Mouse (Mus musculus): ENCODE measurements around the gene Lta. TPM values are rescaled to one million over a fixed set of nuclear protein-coding genes. Genes with fewer than 3 reads are reported as not detected.

Lta gene
- polyA plus RNA-seq, 1 experiment from 2014 or later = not detected

DNA sequence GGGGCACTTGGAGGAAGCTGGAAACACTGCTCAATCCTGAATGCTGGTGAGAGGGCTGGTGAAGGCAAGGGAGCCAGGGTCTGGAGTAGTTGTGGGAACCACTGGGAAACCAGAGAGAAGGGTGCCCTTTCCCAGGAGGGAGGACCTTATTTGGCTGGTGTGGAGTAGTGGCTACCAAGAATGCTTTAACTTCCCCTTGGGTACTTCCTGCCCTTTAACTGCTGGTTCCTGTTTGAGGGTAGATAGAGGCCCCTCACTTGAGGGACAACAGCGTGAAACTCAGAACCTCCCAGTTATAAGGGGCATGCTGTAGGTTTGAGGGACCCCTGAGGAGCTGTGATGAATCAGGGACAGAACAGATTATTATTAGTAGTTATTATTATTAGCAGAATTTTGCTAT, 16.0 kb downstream of the Lta start:
- no peak overlapping the region for H3K9ac ChIP-seq (replicated peaks)
- no peak for ATAC-seq (ENCODE audit: insufficient number of reproducible peaks, insufficient read depth, low FRiP score, low TSS enrichment, low read depth)
- no peak overlapping the region for H3K4me3 ChIP-seq (replicated peaks)
- no peaks in the 10 kb centered on the region for H3K9me3 ChIP-seq
- H3K27me3 ChIP-seq = peaks cover 8% of the 10 kb centered on the region
- no peak overlapping the region for H3K4me2 ChIP-seq
- no peaks in the 10 kb centered on the region for H3K36me3 ChIP-seq
- no peak overlapping the region for H3K27ac ChIP-seq
- WGBS = 55% methylated on average over 1 of the region's 1 CpGs
- peaks cover 12% of the 10 kb centered on the region for H3K4me1 ChIP-seq (replicated peaks)

DNA sequence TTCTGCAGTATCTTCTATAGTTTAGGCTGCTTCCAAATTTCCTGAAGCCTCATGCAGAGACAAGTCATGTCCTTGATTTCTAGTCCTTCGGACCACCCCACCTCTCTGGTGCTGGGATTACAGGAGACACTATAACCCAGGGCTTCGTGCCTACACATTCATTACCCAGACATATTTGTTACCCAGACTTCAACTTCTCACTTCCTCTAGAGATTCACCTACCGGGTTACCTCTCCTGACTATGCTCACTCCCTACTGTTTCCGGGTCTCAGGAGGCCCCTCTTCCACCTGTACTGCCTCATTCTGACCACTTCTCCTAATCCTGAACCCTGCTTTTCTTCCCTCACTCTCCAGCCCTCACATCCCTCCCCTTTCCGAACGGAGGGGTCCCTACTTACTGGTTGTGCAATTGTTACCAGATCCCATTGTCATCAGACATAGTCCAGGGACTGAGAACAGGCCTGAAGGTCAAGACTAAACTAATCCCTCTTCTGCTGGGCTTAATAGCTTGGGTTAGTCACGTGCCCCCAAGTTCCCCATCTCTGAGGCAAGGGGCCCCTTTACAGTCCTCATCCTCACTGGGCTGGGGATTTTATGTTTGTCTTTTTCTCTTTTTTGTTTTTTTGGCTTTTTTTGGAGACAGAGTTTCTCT, 17.1 kb downstream of the Lta start, which contains the start of gene Lst1:
Gene Lst1 (minus strand): TSS at position 481 of the 652 bp plus-strand sequence.
- no peak within 1 kb of the TSS for H3K4me2 ChIP-seq
- H3K27ac ChIP-seq = peak within 1 kb of the TSS; percentile 56; the same call in 1 of the 2 replicates
- H3K36me3 ChIP-seq = no peaks in the 10 kb centered on the region
- H3K4me1 ChIP-seq (replicated peaks) = 0 out of 2 replicates have a peak, but pooled peaks cover 8% of the 10 kb centered on the region
- H3K4me3 ChIP-seq (replicated peaks) = no peak within 1 kb of the TSS
- no peaks in the 10 kb centered on the region for H3K9me3 ChIP-seq
- 73% methylated on average over 7 of the region's 7 CpGs for WGBS
- no peak for ATAC-seq (ENCODE audit: insufficient number of reproducible peaks, insufficient read depth, low FRiP score, low TSS enrichment, low read depth)
- no peak within 1 kb of the TSS for H3K9ac ChIP-seq (replicated peaks)
- no peaks in the 10 kb centered on the region; the same call in 1 of the 2 replicates for H3K27me3 ChIP-seq

DNA sequence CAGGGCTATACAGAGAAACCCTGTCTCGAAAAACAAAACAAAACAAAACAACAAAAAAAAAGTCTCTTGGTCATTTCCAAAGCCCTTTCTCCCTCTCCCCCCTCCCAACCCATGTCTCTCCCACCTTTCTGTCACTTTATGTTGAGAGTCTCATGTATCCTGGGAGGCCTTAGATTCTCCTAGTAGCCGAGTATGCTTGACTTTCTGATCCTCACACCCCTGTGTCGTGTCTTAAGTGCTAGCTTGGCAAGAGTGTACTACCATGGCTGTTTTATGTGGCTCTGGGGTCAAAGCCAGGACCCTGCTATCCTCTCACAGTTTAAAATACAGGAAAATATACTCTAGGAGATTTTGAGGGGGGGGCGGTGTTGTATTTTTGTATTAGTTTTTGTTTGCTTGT, 17.8 kb downstream of the Lta start:
- no peak for ATAC-seq (ENCODE audit: insufficient number of reproducible peaks, insufficient read depth, low FRiP score, low TSS enrichment, low read depth)
- 66% methylated on average over 4 of the region's 4 CpGs for WGBS
- peak overlapping the region; percentile 56; the same call in 1 of the 2 replicates for H3K27ac ChIP-seq
- 0 out of 2 replicates have a peak, but pooled peaks cover 8% of the 10 kb centered on the region for H3K4me1 ChIP-seq (replicated peaks)
- H3K9me3 ChIP-seq = no peaks in the 10 kb centered on the region
- no peak overlapping the region for H3K4me3 ChIP-seq (replicated peaks)
- no peaks in the 10 kb centered on the region for H3K27me3 ChIP-seq
- no peaks in the 10 kb centered on the region for H3K36me3 ChIP-seq
- H3K4me2 ChIP-seq = no peak overlapping the region
- no peak overlapping the region for H3K9ac ChIP-seq (replicated peaks)

DNA sequence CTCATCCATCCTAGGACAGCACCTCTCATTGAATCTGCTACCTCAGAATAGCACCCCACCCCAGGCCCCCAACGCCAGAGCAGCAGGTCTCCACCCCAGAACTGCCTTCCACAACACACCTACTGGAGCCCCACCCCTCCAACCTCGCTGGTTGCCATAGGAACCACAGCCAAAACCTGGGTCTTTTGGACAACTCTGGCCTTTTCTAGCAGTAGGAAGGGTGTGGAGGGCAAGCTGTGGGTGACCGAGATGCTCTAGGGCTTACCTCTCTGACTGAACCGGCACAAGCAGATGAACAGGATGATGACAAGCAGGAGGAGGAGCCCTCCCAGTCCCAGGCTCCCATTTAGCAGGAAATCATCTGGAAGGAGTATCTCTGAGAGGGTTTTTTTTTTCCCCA, 18.5 kb downstream of the Lta start:
- WGBS = 4% methylated on average over 4 of the region's 4 CpGs
- Histone ChIP-seq H3K4me3 (replicated peaks) (peak overlapping the region; percentile 39), H3K36me3 (no peaks in the 10 kb centered on the region), H3K9me3 (no peaks in the 10 kb centered on the region), H3K4me1 (replicated peaks) (0 out of 2 replicates have a peak, but pooled peaks cover 8% of the 10 kb centered on the region), H3K4me2 (peak overlapping the region; percentile 55), H3K9ac (replicated peaks) (peak overlapping the region; percentile 24; the same call in 1 of the 2 replicates), H3K27ac (peak overlapping the region; percentile 87), H3K27me3 (no peaks in the 10 kb centered on the region)
- no peak for ATAC-seq (ENCODE audit: insufficient number of reproducible peaks, insufficient read depth, low FRiP score, low TSS enrichment, low read depth)

DNA sequence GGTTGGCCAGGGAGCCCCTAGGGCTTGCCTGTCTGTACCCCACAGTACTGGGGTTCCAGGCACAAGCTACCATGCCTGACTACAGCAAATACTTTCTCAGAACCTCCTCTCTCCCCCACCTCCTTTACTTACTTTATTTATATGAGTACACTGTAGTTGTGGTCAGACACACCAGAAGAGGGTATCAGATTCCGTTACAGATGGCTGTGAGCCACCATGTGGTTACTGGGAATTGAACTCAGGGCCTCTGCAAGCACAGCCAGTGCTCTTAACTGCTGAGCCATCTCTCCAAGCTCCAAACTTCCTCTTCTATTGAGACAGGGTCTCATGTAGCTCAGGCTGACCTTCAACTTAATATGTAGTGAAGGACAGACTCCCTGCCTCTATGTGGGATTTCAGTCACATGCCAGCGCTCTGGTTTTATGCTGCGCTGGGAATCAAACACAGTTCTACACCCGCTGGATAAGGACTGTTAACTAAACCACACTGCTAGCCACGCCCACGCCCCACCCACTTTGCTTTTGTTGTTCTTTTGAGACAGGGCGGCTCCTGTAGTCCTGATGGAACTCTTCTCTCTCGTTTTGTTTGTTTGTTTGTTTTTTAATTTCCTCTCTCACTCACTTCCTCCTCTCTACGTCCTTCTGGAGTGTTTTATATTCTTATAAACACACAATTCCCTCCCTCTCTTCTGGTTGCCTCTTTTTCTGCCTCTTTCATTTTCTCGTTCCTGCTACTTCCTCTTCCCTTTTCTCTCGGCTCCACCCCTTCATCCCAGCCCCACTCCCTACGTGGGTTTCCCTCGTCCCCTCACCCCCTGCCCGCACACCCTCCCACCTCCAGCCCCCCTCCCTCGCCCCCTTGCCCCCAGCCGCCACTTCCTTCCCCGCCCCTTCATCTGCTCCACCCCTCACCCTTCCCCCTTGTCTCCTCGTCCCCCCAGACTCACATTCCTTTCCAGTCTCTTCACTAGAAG, 19.2 kb downstream of the Lta start:
- H3K9me3 ChIP-seq = no peaks in the 10 kb centered on the region
- 2% methylated on average over 18 of the region's 18 CpGs for WGBS
- H3K9ac ChIP-seq (replicated peaks) = peak overlapping the region; percentile 24; the same call in 1 of the 2 replicates
- no peaks in the 10 kb centered on the region for H3K27me3 ChIP-seq
- 0 out of 2 replicates have a peak, but pooled peaks cover 8% of the 10 kb centered on the region for H3K4me1 ChIP-seq (replicated peaks)
- H3K4me2 ChIP-seq = peak overlapping the region; percentile 55
- peak; percentile 34 for ATAC-seq (ENCODE audit: insufficient number of reproducible peaks, insufficient read depth, low FRiP score, low TSS enrichment, low read depth)
- peak overlapping the region; percentile 39 for H3K4me3 ChIP-seq (replicated peaks)
- H3K36me3 ChIP-seq = no peaks in the 10 kb centered on the region
- H3K27ac ChIP-seq = peak overlapping the region; percentile 87

DNA sequence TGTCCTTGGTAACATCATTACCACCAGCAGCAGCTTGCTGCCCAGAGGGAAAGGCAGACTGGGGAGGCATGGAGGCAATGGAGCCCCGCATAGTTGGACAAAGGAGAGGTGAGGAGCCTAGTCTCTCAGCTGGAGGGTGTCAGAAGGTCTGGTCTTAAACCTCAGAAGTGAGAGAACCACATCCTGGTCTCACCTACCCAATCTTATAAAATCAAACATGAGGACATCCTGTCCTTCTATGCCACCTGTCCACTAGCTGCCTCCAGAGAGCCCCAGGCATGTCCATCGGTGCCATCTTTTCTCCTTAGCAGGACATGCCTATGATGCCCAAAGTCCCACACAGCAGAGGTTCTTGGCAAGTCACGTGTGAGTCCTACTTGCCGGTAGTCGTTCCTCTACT, 25.1 kb downstream of the Lta start:
- no peaks in the 10 kb centered on the region for H3K9me3 ChIP-seq
- H3K4me1 ChIP-seq (replicated peaks) = no peaks in the 10 kb centered on the region
- no peak overlapping the region for H3K4me3 ChIP-seq (replicated peaks)
- no peaks in the 10 kb centered on the region for H3K27me3 ChIP-seq
- WGBS = 84% methylated on average over 5 of the region's 5 CpGs
- H3K9ac ChIP-seq (replicated peaks) = no peak overlapping the region; the same call in 1 of the 2 replicates
- no peak overlapping the region for H3K4me2 ChIP-seq
- no peaks in the 10 kb centered on the region for H3K36me3 ChIP-seq
- ATAC-seq (ENCODE audit: insufficient number of reproducible peaks, insufficient read depth, low FRiP score, low TSS enrichment, low read depth) = no peak
- H3K27ac ChIP-seq = no peak overlapping the region

- H3K27ac ChIP-seq = no peak overlapping the region
- no peak overlapping the region for H3K9ac ChIP-seq (replicated peaks)
- peak; percentile 57; the same call in 1 of the 2 replicates for ATAC-seq (ENCODE audit: insufficient number of reproducible peaks, insufficient read depth, low FRiP score, low TSS enrichment, low read depth)
- H3K27me3 ChIP-seq = no peaks in the 10 kb centered on the region
- H3K9me3 ChIP-seq = no peaks in the 10 kb centered on the region
- H3K4me1 ChIP-seq (replicated peaks) = 0 out of 2 replicates have a peak, but pooled peaks cover 4% of the 10 kb centered on the region
- no peak overlapping the region for H3K4me3 ChIP-seq (replicated peaks)
- 12% methylated on average over 5 of the region's 5 CpGs for WGBS
- H3K4me2 ChIP-seq = no peak overlapping the region
- no peaks in the 10 kb centered on the region for H3K36me3 ChIP-seq
Measured at GRCm38 (mm10) chr17:35178528-35178927, 26.6 kb downstream of the Lta start.

GRCm38 (mm10) chr17:35175968-35176367, 29.2 kb downstream of the Lta start, which contains the start of gene Aif1:
Gene Aif1 (minus strand): TSS chr17:35176068.
- Histone ChIP-seq H3K4me1 (replicated peaks) (0 out of 2 replicates have a peak, but pooled peaks cover 4% of the 10 kb centered on the region), H3K4me3 (replicated peaks) (no peak within 1 kb of the TSS), H3K27ac (no peak within 1 kb of the TSS), H3K9me3 (no peaks in the 10 kb centered on the region), H3K4me2 (no peak within 1 kb of the TSS), H3K9ac (replicated peaks) (no peak within 1 kb of the TSS; the same call in 1 of the 2 replicates), H3K36me3 (no peaks in the 10 kb centered on the region), H3K27me3 (no peaks in the 10 kb centered on the region)
- 57% methylated on average over 2 of the region's 2 CpGs for WGBS
- ATAC-seq (ENCODE audit: insufficient number of reproducible peaks, insufficient read depth, low FRiP score, low TSS enrichment, low read depth) = no peak

DNA sequence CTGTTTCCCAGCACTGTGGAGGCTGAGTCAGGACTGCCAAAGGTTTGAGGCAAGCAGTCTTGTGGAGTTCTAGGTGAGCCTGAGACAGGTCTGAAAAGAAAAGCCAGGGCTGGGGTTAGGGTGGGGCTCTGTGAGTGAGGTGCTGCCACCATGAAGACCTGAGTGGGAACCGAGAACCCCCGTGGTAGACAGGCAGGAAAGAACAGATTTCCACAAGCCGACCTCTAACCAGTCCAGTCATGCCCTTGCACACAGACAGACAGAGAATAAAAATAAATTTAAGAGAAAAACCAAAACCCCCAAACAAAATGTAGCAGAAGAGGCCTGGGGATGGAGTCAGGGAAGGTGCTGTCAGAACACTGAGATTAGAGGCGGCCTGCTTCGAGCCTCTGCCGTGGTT, 29.8 kb downstream of the Lta start:
- no peaks in the 10 kb centered on the region for H3K9me3 ChIP-seq
- H3K36me3 ChIP-seq = no peaks in the 10 kb centered on the region
- no peaks in the 10 kb centered on the region for H3K27me3 ChIP-seq
- WGBS = 75% methylated on average over 6 of the region's 6 CpGs
- no peak overlapping the region for H3K4me3 ChIP-seq (replicated peaks)
- H3K9ac ChIP-seq (replicated peaks) = no peak overlapping the region; the same call in 1 of the 2 replicates
- no peak overlapping the region for H3K4me2 ChIP-seq
- 0 out of 2 replicates have a peak, but pooled peaks cover 4% of the 10 kb centered on the region for H3K4me1 ChIP-seq (replicated peaks)
- H3K27ac ChIP-seq = no peak overlapping the region
- no peak for ATAC-seq (ENCODE audit: insufficient number of reproducible peaks, insufficient read depth, low FRiP score, low TSS enrichment, low read depth)

- H3K27ac ChIP-seq = no peak overlapping the region
- no peaks in the 10 kb centered on the region for H3K27me3 ChIP-seq
- H3K4me1 ChIP-seq (replicated peaks) = 0 out of 2 replicates have a peak, but pooled peaks cover 4% of the 10 kb centered on the region
- 45% methylated on average over 8 of the region's 8 CpGs for WGBS
- H3K4me2 ChIP-seq = no peak overlapping the region
- H3K9me3 ChIP-seq = no peaks in the 10 kb centered on the region
- no peak overlapping the region for H3K9ac ChIP-seq (replicated peaks)
- no peak for ATAC-seq (ENCODE audit: insufficient number of reproducible peaks, insufficient read depth, low FRiP score, low TSS enrichment, low read depth)
- no peaks in the 10 kb centered on the region for H3K36me3 ChIP-seq
- H3K4me3 ChIP-seq (replicated peaks) = no peak overlapping the region
Measured at GRCm38 (mm10) chr17:35174201-35174977, 30.8 kb downstream of the Lta start.
